Mouse (Mus musculus) ES-Bruce4 (cell line): Measurements from ENCODE around the gene Lin37. TPM values are rescaled to one million over a fixed set of nuclear protein-coding genes. Genes with fewer than 3 reads are reported as not detected.

Source experiments
- H3K27ac ChIP-seq: 2 replicates; pipeline ENCODE4 v1.5.1; 2012; ENCODE audit warnings: low read length, inconsistent platforms; ENCODE audit not compliant: insufficient read depth
- H3K27me3 ChIP-seq: 2 replicates; pipeline ENCODE4 v1.6.1; 2012; ENCODE audit warnings: mild to moderate bottlenecking, low read length, inconsistent platforms; ENCODE audit not compliant: control insufficient read depth, poor library complexity, insufficient read depth, severe bottlenecking
- H3K36me3 ChIP-seq: 2 replicates; pipeline ENCODE4 v1.6.1; 2012; ENCODE audit warnings: inconsistent platforms, mild to moderate bottlenecking, low read length, moderate library complexity; ENCODE audit not compliant: control insufficient read depth, poor library complexity, insufficient read depth, severe bottlenecking
- H3K4me1 ChIP-seq: one replicate; pipeline ENCODE4 v1.8.1; 2011; ENCODE audit warnings: low read length; ENCODE audit not compliant: control insufficient read depth, insufficient read depth
- H3K4me3 ChIP-seq: 2 replicates; pipeline ENCODE4 v1.5.1; 2011; ENCODE audit warnings: low read depth, mild to moderate bottlenecking, low read length
- H3K9ac ChIP-seq: 2 replicates; pipeline ENCODE4 v1.6.1; 2012; ENCODE audit warnings: low read depth, mild to moderate bottlenecking, inconsistent platforms; ENCODE audit not compliant: poor library complexity, severe bottlenecking
- H3K9me3 ChIP-seq: replicated peaks from 2 replicates; pipeline ENCODE4 v1.6.1; 2012; ENCODE audit warnings: mild to moderate bottlenecking, low read length, inconsistent platforms; ENCODE audit not compliant: control insufficient read depth, poor library complexity, insufficient read depth, severe bottlenecking
- CTCF ChIP-seq: IDR thresholded peaks from one replicate; pipeline ENCODE4 v1.8.1; 2011; ENCODE audit warnings: low read depth, low read length
- EP300 ChIP-seq: IDR thresholded peaks from 2 replicates; pipeline ENCODE4 v1.6.1; 2011; ENCODE audit warnings: low read depth, low read length; ENCODE audit not compliant: insufficient read depth
- POLR2A ChIP-seq: IDR thresholded peaks from one replicate; pipeline ENCODE4 v1.8.1; 2011; ENCODE audit warnings: low read length; ENCODE audit not compliant: insufficient read depth
- polyA plus RNA-seq: library from polyadenylated mRNA; stranded (reverse); fragments of >200 nt; gene quantifications from 2 replicates; pipeline ENCODE4 v1.2.4, GENCODE M21; 2011; ENCODE audit warnings: low read depth; ENCODE audit not compliant: missing spikeins, insufficient read depth, insufficient read length

Gene Lin37
- polyA plus RNA-seq, 1 experiment: 23.3 TPM

DNA sequence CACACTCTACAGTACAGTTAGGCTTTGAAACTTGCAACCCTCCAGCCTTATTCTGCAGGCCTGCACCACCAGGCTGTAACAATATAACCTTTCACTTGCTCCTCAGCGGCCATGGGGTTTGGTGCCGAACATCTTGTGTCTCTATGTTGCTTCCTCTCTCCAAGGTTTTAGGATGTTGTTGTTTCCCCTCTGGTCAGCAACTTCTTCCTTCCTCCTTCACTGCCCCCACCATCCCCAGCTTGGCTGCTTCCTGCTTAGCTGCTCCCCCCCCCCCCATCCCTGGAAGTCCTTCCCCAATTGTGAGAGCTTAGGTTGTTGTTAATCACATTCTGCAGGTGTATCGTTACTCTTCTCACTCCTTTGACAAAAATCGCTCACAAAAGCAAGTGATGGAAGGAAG is 51.6 kb downstream of the Lin37 start:
- Histone ChIP-seq H3K4me3 (no peak overlapping the region), H3K27me3 (no peaks in the 10 kb centered on the region), H3K9me3 (no peaks in the 10 kb centered on the region), H3K9ac (no peak overlapping the region), H3K36me3 (no peaks in the 10 kb centered on the region), H3K27ac (no peak overlapping the region), H3K4me1 (no peaks in the 10 kb centered on the region)
- TF ChIP-seq POLR2A (no peak), EP300 (no peak), CTCF (no peak)

Other genes with a start within 250 kb of the Lin37 start
- gene Syne4, start 245.0 kb downstream of the Lin37 start, polyA plus RNA-seq: 41.6 and 43.7 TPM in 2 replicates
- gene E130208F15Rik, start 238.1 kb downstream of the Lin37 start, polyA plus RNA-seq: 0.52 and 0.58 TPM in 2 replicates
- gene Sdhaf1, start 235.9 kb downstream of the Lin37 start, polyA plus RNA-seq: 5.6 and 7.3 TPM in 2 replicates
- 4.2 and 6.3 TPM in 2 replicates for gene Lrfn3, start 197.1 kb downstream of the Lin37 start, polyA plus RNA-seq
- not detected in 2 replicates for gene Tyrobp, start 146.1 kb downstream of the Lin37 start, polyA plus RNA-seq
- gene Hcst, start 140.0 kb downstream of the Lin37 start, polyA plus RNA-seq: not detected in 2 replicates
- 4.1 TPM in 2 replicates for gene Nfkbid, start 138.1 kb downstream of the Lin37 start, polyA plus RNA-seq
- gene Aplp1, start 114.3 kb downstream of the Lin37 start, polyA plus RNA-seq: 70.6 and 78.2 TPM in 2 replicates
- gene Kirrel2, start 102.1 kb downstream of the Lin37 start, polyA plus RNA-seq: 5.8 and 9.4 TPM in 2 replicates
- gene Nphs1, start 101.5 kb downstream of the Lin37 start, polyA plus RNA-seq: 27.5 and 30.9 TPM in 2 replicates
- gene Prodh2, start 66.2 kb downstream of the Lin37 start, polyA plus RNA-seq: 0.58 TPM in 1 of 2 replicates, not detected in the other
- gene Arhgap33, start 24.8 kb downstream of the Lin37 start, polyA plus RNA-seq: 6.0 and 6.5 TPM in 2 replicates
- 6.4 and 7.0 TPM in 2 replicates for gene Hspb6, start 7.7 kb downstream of the Lin37 start, polyA plus RNA-seq
- 16.8 and 17.3 TPM in 2 replicates for gene Proser3, start 7.5 kb downstream of the Lin37 start, polyA plus RNA-seq
- gene U2af1l4, start 3.5 kb upstream of the Lin37 start, polyA plus RNA-seq: 50.9 and 73.9 TPM in 2 replicates
- gene Gm49396, start 3.5 kb upstream of the Lin37 start, polyA plus RNA-seq: 1.8 and 1.9 TPM in 2 replicates
- 99.8 and 107 TPM in 2 replicates for gene Psenen, start 3.8 kb upstream of the Lin37 start, polyA plus RNA-seq
- gene Igflr1, start 5.6 kb upstream of the Lin37 start, polyA plus RNA-seq: 0.72 TPM in 1 of 2 replicates, not detected in the other
- 70.2 and 81.4 TPM in 2 replicates for gene Kmt2b, start 28.9 kb upstream of the Lin37 start, polyA plus RNA-seq
- 20.3 and 22.7 TPM in 2 replicates for gene Zbtb32, start 39.1 kb upstream of the Lin37 start, polyA plus RNA-seq
- gene Upk1a, start 53.0 kb upstream of the Lin37 start, polyA plus RNA-seq: 2.5 and 2.8 TPM in 2 replicates
- gene Cox6b1, start 66.3 kb upstream of the Lin37 start, polyA plus RNA-seq: 540 and 569 TPM in 2 replicates
- gene Etv2, start 76.0 kb upstream of the Lin37 start, polyA plus RNA-seq: 2.8 and 3.3 TPM in 2 replicates
- gene Rbm42, start 90.5 kb upstream of the Lin37 start, polyA plus RNA-seq: 42.3 and 47.0 TPM in 2 replicates
- gene Haus5, start 105.2 kb upstream of the Lin37 start, polyA plus RNA-seq: 16.9 and 17.8 TPM in 2 replicates
- not detected in 2 replicates for gene Pmis2, start 111.8 kb upstream of the Lin37 start, polyA plus RNA-seq
- not detected in 2 replicates for gene 2200002J24Rik, start 139.1 kb upstream of the Lin37 start, polyA plus RNA-seq
- gene Atp4a, start 152.4 kb upstream of the Lin37 start, polyA plus RNA-seq: 1.4 and 1.6 TPM in 2 replicates
- 66.7 and 75.8 TPM in 2 replicates for gene Tmem147, start 169.7 kb upstream of the Lin37 start, polyA plus RNA-seq
- not detected in 2 replicates for gene Gapdhs, start 183.8 kb upstream of the Lin37 start, polyA plus RNA-seq
- 12.4 and 14.6 TPM in 2 replicates for gene Sbsn, start 191.6 kb upstream of the Lin37 start, polyA plus RNA-seq
- gene Dmkn, start 203.9 kb upstream of the Lin37 start, polyA plus RNA-seq: 0.70 and 0.99 TPM in 2 replicates
- 5.0 and 9.1 TPM in 2 replicates for gene Krtdap, start 228.1 kb upstream of the Lin37 start, polyA plus RNA-seq